Mouse (Mus musculus): ENCODE data around the gene Pskh1.

DNA sequence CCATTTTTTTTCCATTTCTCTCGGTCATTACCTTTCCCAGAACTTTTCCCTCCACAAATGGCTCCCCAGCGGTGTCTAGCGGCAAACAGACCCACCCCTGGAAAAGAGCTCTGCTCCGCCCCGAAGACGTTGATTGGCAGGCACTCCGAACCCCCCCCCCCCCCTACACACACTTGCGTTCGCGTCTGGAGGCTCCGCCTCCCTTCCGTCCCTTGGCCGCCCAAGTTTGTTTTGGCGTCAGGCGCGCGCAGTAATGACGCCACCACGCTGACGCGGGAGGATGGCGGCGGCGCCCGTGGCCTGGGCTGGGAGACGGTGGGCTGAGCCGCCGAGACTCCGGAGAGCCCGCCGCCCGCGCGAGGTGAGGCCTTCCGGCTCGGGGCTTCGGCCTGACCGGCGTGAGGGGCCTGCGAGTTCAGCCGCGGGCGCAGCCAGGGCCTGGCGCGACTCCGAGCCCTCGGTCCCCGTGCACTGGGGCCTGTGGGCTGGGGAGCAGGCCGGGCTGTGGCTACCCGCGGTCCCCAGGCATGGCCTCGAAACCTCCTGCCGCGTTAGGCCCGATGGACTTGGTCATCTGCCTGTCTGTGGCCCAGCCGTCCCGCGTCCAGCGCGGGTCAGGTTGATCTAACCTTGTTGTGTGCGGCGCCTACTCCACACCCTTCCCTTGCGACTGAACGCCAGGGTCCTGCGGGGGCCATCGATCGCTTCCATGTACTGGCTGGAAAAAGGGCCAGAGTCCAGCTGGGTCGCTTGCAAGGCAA is at the start of gene Pskh1:
- TF ChIP-seq CTCF (IDR thresholded peaks at IDR 0.05; ENCODE audit: borderline replicate concordance, control insufficient read depth, extremely low read depth, insufficient read depth, low read length, poor library complexity): peak; percentile 55; the same call in 1 of the 2 replicates
- peak; percentile 88 for TF ChIP-seq POLR2A (IDR thresholded peaks at IDR 0.05; ENCODE audit: control insufficient read depth, extremely low read depth, insufficient read depth, low read length, poor library complexity)

Data from thymus, adult 2 months (tissue).